Mouse (Mus musculus): ENCODE measurements around the gene Myocd. TPM values are rescaled to one million over a fixed set of nuclear protein-coding genes. Genes with fewer than 3 reads are reported as not detected.

Gene Myocd
- polyA plus RNA-seq, 1 experiment from 2014 or later, result 3.7 TPM

GRCm38 (mm10) chr11:65205306-65205705 is 64.5 kb downstream of the Myocd start:
- Histone ChIP-seq H3K27me3 (ENCODE audit: insufficient read depth, low read length) (no peaks in the 10 kb centered on the region), H3K27ac (no peak overlapping the region), H3K4me3 (replicated peaks; ENCODE audit: low read depth, low read length) (no peak overlapping the region), H3K9me3 (replicated peaks; ENCODE audit: low read length) (no peaks in the 10 kb centered on the region), H3K4me2 (ENCODE audit: low read length) (no peak overlapping the region), H3K36me3 (ENCODE audit: insufficient read depth, low read length) (no peaks in the 10 kb centered on the region), H3K4me1 (replicated peaks; ENCODE audit: insufficient read depth, low read length) (no peaks in the 10 kb centered on the region), H3K9ac (ENCODE audit: low read depth, low read length) (no peak overlapping the region)
- ATAC-seq (replicated peaks; ENCODE audit: low FRiP score, low read depth) (no peak), DNase-seq (ENCODE audit: low spot score) (no peak)
- TF ChIP-seq CTCF (IDR thresholded peaks at IDR 0.05; ENCODE audit: low read depth), result no peak
- WGBS, result 65% methylated on average over 5 of the region's 5 CpGs

GRCm38 (mm10) chr11:65204651-65205050 is 65.1 kb downstream of the Myocd start:
- WGBS, result 31% methylated on average over 13 of the region's 13 CpGs
- H3K27ac ChIP-seq, result no peak overlapping the region
- TF ChIP-seq CTCF (IDR thresholded peaks at IDR 0.05; ENCODE audit: low read depth), result no peak
- H3K4me1 ChIP-seq (replicated peaks; ENCODE audit: insufficient read depth, low read length), result no peaks in the 10 kb centered on the region
- DNase-seq (ENCODE audit: low spot score) (no peak), ATAC-seq (replicated peaks; ENCODE audit: low FRiP score, low read depth) (no peak)
- H3K27me3 ChIP-seq (ENCODE audit: insufficient read depth, low read length), result no peaks in the 10 kb centered on the region
- no peak overlapping the region for H3K4me2 ChIP-seq (ENCODE audit: low read length)
- no peak overlapping the region for H3K9ac ChIP-seq (ENCODE audit: low read depth, low read length)
- no peaks in the 10 kb centered on the region for H3K9me3 ChIP-seq (replicated peaks; ENCODE audit: low read length)
- no peaks in the 10 kb centered on the region for H3K36me3 ChIP-seq (ENCODE audit: insufficient read depth, low read length)
- H3K4me3 ChIP-seq (replicated peaks; ENCODE audit: low read depth, low read length), result no peak overlapping the region

GRCm38 (mm10) chr11:65203020-65203419 is 66.8 kb downstream of the Myocd start:
- Histone ChIP-seq H3K4me2 (ENCODE audit: low read length) (no peak overlapping the region), H3K27ac (no peak overlapping the region)
- WGBS, result 62% methylated on average over 1 of the region's 1 CpGs

DNA sequence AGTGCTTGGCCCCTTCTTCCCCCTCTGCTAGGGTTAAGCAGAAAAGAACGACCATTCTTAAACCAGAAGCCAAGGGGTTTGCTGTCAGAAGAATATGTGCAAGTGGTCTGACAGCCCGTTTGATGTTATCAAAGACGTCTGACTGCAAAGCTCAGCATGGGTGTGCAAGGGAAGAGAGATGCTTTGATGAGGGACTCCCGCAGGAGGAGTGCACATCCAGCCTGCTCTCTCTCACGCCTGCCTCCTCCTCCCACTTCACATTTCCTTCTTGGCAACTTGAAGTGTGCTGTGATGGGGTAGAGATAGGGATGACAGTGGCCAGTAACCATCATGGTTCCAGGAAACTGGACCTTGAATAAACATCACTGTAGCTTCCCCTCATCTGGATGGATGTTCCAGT is 67.6 kb downstream of the Myocd start:
- Histone ChIP-seq H3K27ac (no peak overlapping the region), H3K4me1 (replicated peaks; ENCODE audit: insufficient read depth, low read length) (no peaks in the 10 kb centered on the region), H3K4me3 (replicated peaks; ENCODE audit: low read depth, low read length) (no peak overlapping the region), H3K9me3 (replicated peaks; ENCODE audit: low read length) (no peaks in the 10 kb centered on the region), H3K4me2 (ENCODE audit: low read length) (no peak overlapping the region), H3K36me3 (ENCODE audit: insufficient read depth, low read length) (no peaks in the 10 kb centered on the region), H3K27me3 (ENCODE audit: insufficient read depth, low read length) (no peaks in the 10 kb centered on the region), H3K9ac (ENCODE audit: low read depth, low read length) (no peak overlapping the region)
- WGBS, result 41% methylated on average over 5 of the region's 5 CpGs
- ATAC-seq (replicated peaks; ENCODE audit: low FRiP score, low read depth) (no peak), DNase-seq (ENCODE audit: low spot score) (no peak)
- no peak for TF ChIP-seq CTCF (IDR thresholded peaks at IDR 0.05; ENCODE audit: low read depth)

More at GRCm38 (mm10) chr11:65203020-65203419, 66.8 kb downstream of the Myocd start:
- Histone ChIP-seq H3K4me3 (replicated peaks; ENCODE audit: low read depth, low read length) (no peak overlapping the region), H3K27me3 (ENCODE audit: insufficient read depth, low read length) (no peaks in the 10 kb centered on the region), H3K9ac (ENCODE audit: low read depth, low read length) (no peak overlapping the region), H3K36me3 (ENCODE audit: insufficient read depth, low read length) (no peaks in the 10 kb centered on the region), H3K9me3 (replicated peaks; ENCODE audit: low read length) (no peaks in the 10 kb centered on the region), H3K4me1 (replicated peaks; ENCODE audit: insufficient read depth, low read length) (no peaks in the 10 kb centered on the region)
- TF ChIP-seq CTCF (IDR thresholded peaks at IDR 0.05; ENCODE audit: low read depth), result peak; percentile 17; the same call in 1 of the 2 replicates
- no peak for ATAC-seq (replicated peaks; ENCODE audit: low FRiP score, low read depth)
- no peak for DNase-seq (ENCODE audit: low spot score)

- no peaks in the 10 kb centered on the region for H3K27me3 ChIP-seq (ENCODE audit: insufficient read depth, low read length)
- no peaks in the 10 kb centered on the region for H3K36me3 ChIP-seq (ENCODE audit: insufficient read depth, low read length)
- H3K27ac ChIP-seq, result no peak overlapping the region
- DNase-seq (ENCODE audit: low spot score) (no peak), ATAC-seq (replicated peaks; ENCODE audit: low FRiP score, low read depth) (no peak)
- TF ChIP-seq CTCF (IDR thresholded peaks at IDR 0.05; ENCODE audit: low read depth), result no peak
- no peak overlapping the region for H3K9ac ChIP-seq (ENCODE audit: low read depth, low read length)
- 80% methylated on average over 3 of the region's 3 CpGs for WGBS
- no peaks in the 10 kb centered on the region for H3K4me1 ChIP-seq (replicated peaks; ENCODE audit: insufficient read depth, low read length)
- H3K4me3 ChIP-seq (replicated peaks; ENCODE audit: low read depth, low read length), result no peak overlapping the region
- no peaks in the 10 kb centered on the region for H3K9me3 ChIP-seq (replicated peaks; ENCODE audit: low read length)
- H3K4me2 ChIP-seq (ENCODE audit: low read length), result no peak overlapping the region
These were observed 71.8 kb downstream of the Myocd start for GRCm38 (mm10) chr11:65198026-65198425.

- no peak for ATAC-seq (replicated peaks; ENCODE audit: low FRiP score, low read depth)
- H3K27me3 ChIP-seq (ENCODE audit: insufficient read depth, low read length), result no peaks in the 10 kb centered on the region
- no peaks in the 10 kb centered on the region for H3K4me1 ChIP-seq (replicated peaks; ENCODE audit: insufficient read depth, low read length)
- no peak overlapping the region for H3K9ac ChIP-seq (ENCODE audit: low read depth, low read length)
- H3K9me3 ChIP-seq (replicated peaks; ENCODE audit: low read length), result no peaks in the 10 kb centered on the region
- H3K4me3 ChIP-seq (replicated peaks; ENCODE audit: low read depth, low read length), result no peak overlapping the region
- DNase-seq (ENCODE audit: low spot score), result peak; percentile 88
- H3K27ac ChIP-seq, result no peak overlapping the region
- peak; percentile 98 for TF ChIP-seq CTCF (IDR thresholded peaks at IDR 0.05; ENCODE audit: low read depth)
- H3K4me2 ChIP-seq (ENCODE audit: low read length), result no peak overlapping the region
- 3% methylated on average over 3 of the region's 3 CpGs for WGBS
- H3K36me3 ChIP-seq (ENCODE audit: insufficient read depth, low read length), result no peaks in the 10 kb centered on the region
These were observed 72.5 kb downstream of the Myocd start for GRCm38 (mm10) chr11:65197280-65197679.

DNA sequence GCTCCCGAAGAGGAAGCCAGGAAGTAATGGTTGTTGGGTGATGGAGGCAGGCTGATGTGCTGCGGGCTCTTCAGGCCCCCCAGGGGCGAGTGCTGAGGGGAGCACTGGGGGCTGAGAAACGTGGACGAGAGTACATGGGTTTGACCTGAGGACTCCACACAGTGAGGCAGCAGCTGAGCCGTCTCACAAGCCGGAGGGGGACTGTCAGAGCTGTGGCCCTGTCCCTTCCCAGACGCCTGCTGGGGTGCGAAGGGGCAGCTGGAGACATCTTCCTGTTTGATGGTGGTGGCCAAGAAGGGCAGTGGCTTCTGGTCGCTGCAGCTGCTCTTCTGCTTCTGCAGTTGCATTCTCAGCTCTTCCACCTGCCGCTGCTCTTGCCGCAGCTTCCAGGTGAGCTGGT is 82.8 kb downstream of the Myocd start:
- no peak overlapping the region for H3K27ac ChIP-seq
- H3K4me2 ChIP-seq (ENCODE audit: low read length), result no peak overlapping the region
- no peak overlapping the region for H3K4me3 ChIP-seq (replicated peaks; ENCODE audit: low read depth, low read length)
- DNase-seq (ENCODE audit: low spot score) (no peak), ATAC-seq (replicated peaks; ENCODE audit: low FRiP score, low read depth) (no peak)
- 68% methylated on average over 12 of the region's 12 CpGs for WGBS
- H3K9me3 ChIP-seq (replicated peaks; ENCODE audit: low read length), result no peaks in the 10 kb centered on the region
- H3K27me3 ChIP-seq (ENCODE audit: insufficient read depth, low read length), result no peaks in the 10 kb centered on the region
- TF ChIP-seq CTCF (IDR thresholded peaks at IDR 0.05; ENCODE audit: low read depth), result no peak
- no peaks in the 10 kb centered on the region for H3K4me1 ChIP-seq (replicated peaks; ENCODE audit: insufficient read depth, low read length)
- H3K36me3 ChIP-seq (ENCODE audit: insufficient read depth, low read length), result no peaks in the 10 kb centered on the region
- no peak overlapping the region for H3K9ac ChIP-seq (ENCODE audit: low read depth, low read length)

Data from kidney, postnatal 0 days (tissue).